Mouse (Mus musculus) right cerebral cortex, postnatal 4 days (tissue): ENCODE data around the gene Gpr83.

Experiments
- DNase-seq: peaks from one replicate; pipeline ENCODE4 v3.0.0-alpha.2; 2022

Gpr83 gene

GRCm38 (mm10) chr9:14859868-14860639 lies at the start of gene Gpr83:
Gpr83 (plus strand) TSS chr9:14860210.
- DNase-seq: peak; percentile 43

GRCm38 (mm10) chr9:14821396-14821795 lies 38.6 kb upstream of the Gpr83 start:
- DNase-seq: no peak

DNA sequence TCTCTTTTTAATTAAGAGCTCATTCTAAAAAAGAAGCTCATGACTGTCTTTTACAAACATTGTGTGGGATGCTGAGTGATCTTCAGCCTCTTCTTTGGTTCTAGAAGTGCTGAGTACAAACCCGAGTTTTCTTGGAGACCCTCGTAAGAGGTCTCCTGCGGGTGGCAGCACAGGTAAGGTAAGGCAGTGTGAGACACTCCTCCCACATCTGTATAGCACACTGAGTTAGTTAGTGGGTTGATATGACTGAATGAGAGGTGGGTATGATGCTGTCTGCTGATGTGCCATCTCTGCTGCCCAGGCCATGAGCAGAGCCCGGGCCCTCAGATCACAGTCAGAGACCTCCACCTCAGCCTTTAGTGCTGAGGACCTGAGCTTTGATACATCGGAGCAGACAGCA lies 35.2 kb upstream of the Gpr83 start:
- no peak for DNase-seq

DNA sequence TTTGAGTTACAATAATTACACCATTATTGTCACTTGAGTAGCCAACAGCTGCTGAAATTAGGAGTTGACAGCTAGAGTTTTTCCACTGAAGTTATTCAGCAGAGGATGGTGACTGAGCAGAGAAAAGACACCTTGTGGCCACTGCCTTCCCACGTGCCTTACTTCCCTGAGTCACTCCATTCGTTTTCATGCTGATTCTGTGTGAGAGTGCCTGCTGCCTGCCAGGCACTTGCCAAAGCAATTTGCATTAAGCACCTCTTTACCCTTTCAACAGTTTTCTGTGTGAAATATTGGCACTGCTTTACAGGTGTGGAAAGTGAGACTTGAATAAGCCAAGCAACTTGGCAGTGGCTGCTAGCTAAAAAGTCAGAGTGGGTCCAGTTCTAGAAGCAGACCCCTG lies 32.1 kb upstream of the Gpr83 start:
- DNase-seq: no peak

DNA sequence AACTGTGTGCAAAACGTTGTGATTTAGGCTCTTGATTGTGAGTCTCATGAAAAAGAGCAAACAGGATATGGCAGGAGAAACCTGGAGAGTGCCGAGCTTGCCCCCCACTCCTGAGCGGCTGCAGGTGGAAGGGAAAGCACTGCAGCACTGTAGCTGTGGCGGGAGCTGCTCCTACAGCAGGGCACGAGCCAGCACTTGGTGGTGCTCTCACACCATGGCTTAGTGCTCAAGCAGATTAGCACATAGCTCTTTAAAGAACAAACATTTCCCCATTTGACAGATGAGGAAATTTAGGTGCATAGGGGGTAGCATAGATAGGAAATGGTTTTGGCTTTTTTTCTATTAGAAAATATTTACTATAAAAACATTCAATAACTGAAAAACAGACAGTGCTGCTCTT lies 28.0 kb upstream of the Gpr83 start:
- DNase-seq: no peak

GRCm38 (mm10) chr9:14835335-14836075 lies 24.5 kb upstream of the Gpr83 start:
- DNase-seq: no peak

DNA sequence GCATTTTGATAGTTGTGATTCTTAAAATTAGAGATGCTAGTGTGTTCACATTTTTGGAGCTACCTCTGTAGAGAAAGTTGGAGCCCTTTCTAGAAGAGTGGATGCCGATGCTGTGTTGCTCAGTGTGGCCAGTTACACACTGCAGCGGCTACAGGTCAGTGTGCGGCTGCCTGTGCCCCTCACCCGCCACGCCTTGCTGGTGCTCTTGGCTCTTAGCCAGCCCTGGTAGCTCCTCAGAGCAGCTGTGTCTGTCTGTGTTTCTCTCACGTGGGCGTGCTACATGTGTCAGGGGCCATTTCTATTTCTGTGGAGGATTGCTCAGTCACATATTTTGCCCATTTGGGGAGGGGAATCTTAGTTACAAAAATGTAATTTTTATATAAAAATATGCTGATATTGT lies 20.5 kb upstream of the Gpr83 start:
- peak; percentile 25 for DNase-seq

DNA sequence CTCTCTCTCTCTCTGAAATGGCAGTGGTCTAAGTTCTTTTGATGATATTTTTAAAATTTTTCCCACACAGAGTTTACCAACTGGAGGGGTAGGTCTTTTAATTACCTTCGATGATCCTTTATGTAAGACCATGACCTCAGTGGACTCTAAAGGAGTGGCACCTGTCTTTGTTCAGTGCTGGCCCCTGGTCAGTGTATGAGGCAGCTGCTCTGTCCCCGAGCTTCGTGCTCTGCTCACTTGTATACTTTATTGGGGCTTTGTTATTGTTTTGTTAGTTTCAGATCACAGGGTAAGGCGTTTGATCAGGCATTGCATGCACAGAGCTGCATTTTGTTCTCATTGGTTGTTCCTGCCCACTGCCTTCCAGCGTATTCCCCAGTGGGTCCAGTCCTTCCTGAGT lies 20.0 kb upstream of the Gpr83 start:
- DNase-seq: no peak

- DNase-seq: no peak
Measured at GRCm38 (mm10) chr9:14841878-14842761, 17.9 kb upstream of the Gpr83 start.

GRCm38 (mm10) chr9:14843311-14843857 lies 16.6 kb upstream of the Gpr83 start:
- DNase-seq: no peak

GRCm38 (mm10) chr9:14843901-14844300 lies 16.1 kb upstream of the Gpr83 start:
- no peak for DNase-seq

DNA sequence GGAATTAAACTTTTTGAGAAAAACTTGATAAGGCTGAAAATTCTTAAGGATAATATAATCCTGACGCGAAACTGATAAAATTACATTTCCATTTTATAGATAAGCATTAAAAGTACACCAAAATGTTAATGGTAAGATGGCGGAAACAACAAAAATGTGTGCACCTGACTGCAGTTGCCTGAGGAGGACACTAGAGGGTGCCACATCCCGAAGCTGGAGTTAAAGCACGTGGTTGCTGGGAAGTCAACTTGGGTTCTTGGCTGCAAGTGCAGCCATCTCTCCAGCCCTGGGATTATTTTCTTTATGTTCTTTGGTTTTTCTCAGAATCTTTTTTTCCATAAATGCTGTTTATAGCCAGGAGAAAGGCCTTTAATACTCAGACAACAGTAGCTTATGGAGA lies 13.6 kb upstream of the Gpr83 start:
- DNase-seq: no peak

DNA sequence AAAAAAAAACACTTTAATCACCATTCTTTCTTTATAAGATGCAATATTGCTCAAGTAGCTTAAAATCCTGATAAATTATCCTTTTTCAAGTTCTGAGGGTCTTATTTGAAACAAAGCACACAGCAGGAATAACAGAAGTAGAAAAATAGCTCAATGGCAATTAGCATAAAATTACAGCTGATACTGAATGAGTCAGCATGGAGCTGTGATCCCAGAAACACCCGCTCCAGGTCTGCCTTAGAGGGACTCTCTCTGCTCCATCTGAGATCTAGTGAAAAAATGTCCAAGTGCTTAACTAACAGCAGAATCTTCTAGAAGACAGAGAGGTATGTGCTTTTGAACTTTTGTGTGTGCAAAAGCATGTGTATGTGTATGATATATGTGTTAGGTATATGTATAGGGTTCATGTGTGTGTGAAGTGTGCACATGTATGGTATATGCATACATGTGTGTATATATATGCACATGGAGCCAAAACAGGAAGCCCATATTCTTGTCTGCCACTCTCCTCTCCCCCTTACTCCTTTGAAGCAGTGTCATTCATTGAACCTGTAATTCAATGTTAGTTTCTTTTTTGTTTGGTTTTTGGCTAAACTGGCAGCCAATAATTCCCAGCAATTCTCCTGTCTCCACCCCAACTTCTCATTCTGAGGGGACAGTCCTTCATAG lies 11.6 kb upstream of the Gpr83 start:
- no peak for DNase-seq

DNA sequence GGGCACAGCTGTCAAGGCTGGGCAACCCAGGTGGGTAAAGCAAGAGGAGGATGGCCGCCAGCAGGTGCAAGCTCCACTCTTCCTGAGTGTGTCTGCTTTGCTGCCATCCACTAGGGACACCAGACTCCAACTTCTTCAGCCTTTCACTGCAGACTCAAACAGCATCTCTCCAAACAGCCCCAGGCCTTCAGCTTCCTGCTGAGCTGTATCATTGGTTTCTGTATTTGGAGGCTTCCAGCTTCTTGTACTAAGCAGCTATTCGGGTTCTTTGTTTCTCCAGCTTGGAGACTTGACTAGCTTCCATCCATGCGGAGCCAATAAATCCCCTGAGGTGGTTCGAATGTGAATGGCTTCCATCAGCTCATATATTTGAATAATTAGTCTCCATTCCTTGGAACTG lies 5.4 kb upstream of the Gpr83 start:
- DNase-seq: no peak

GRCm38 (mm10) chr9:14856922-14857654 lies 2.9 kb upstream of the Gpr83 start:
- no peak for DNase-seq

GRCm38 (mm10) chr9:14858170-14858706 lies 1.8 kb upstream of the Gpr83 start:
- no peak for DNase-seq

DNA sequence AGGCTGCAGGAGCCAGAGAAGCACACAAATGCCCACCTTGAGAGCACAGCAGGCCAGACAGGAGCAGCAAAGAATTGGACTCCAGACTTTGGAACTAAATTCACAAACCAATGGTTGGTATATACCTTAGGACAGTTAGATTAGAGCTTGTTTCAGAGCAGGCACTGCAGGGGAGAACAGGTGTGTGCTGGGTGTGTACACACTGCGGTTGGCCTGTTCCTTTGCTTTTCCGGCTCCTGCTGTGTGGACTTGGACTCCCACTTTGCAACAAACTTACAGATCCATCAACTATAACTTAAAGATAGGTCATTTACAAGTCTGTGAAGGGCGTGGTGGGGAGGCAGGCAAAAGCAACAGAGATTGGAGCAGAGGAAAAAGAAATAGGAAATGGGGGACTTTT lies 1.2 kb upstream of the Gpr83 start:
- DNase-seq: no peak

- no peak for DNase-seq
Measured at GRCm38 (mm10) chr9:14863126-14863525, 3.1 kb downstream of the Gpr83 start.

DNA sequence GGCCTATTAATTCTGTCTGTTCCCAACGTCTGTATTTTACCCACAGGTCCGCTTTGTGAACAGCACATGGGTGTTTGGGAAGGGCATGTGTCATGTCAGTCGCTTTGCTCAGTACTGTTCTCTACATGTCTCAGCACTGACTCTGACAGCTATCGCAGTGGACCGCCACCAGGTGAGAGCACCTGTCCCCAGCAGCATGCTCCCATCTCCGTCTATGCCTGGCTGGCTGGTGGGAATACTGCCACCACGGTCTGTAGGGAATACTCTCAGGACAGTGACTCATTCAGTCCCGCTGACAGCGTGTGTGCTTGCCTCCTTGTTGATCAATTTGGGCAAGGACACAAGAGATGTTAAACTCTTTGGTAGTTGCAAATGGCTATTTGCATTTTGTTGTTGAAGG lies 4.7 kb downstream of the Gpr83 start:
- no peak for DNase-seq

- peak; percentile 67 for DNase-seq
Measured at GRCm38 (mm10) chr9:14866957-14867356, 6.9 kb downstream of the Gpr83 start.

- DNase-seq: no peak
Measured at GRCm38 (mm10) chr9:14868326-14868725, 8.3 kb downstream of the Gpr83 start.

- DNase-seq: no peak
Measured at GRCm38 (mm10) chr9:14870377-14870776, 10.4 kb downstream of the Gpr83 start.
